Mouse (Mus musculus) brown adipose tissue, adult 24 weeks (tissue): ENCODE results near the gene Cacng6. TPM values are rescaled to one million over a fixed set of nuclear protein-coding genes. Genes with fewer than 3 reads are reported as not detected.
"Not testable (repeated sequence)": the region's sequence is repeated elsewhere in the genome, so short reads cannot be mapped to it uniquely, and the experiment has no call there.

Experiments used
- H3K27ac ChIP-seq: fragments of 200-500 bp; replicated peaks from 2 replicates; pipeline ENCODE4 v1.5.1; 2012; ENCODE audit warnings: low read depth, mild to moderate bottlenecking, low read length
- H3K4me1 ChIP-seq: fragments of 200-500 bp; 2 replicates; pipeline ENCODE4 v1.6.1; 2012; ENCODE audit warnings: low read length, mixed read lengths; ENCODE audit not compliant: control insufficient read depth, insufficient read depth, insufficient read length
- H3K4me3 ChIP-seq: fragments of 200-500 bp; 2 replicates; pipeline ENCODE4 v1.5.1; 2012; ENCODE audit warnings: low read depth, mild to moderate bottlenecking, low read length, moderate library complexity; ENCODE audit not compliant: insufficient read depth
- polyA plus RNA-seq: library from polyadenylated mRNA; stranded (reverse); fragments of >200 nt; gene quantifications from 2 replicates; pipeline ENCODE4 v1.2.4, GENCODE M21; 2012; ENCODE audit not compliant: missing spikeins, insufficient read depth, insufficient read length

Cacng6 gene
- 0.52 and 2.5 TPM in 2 replicates for polyA plus RNA-seq

DNA sequence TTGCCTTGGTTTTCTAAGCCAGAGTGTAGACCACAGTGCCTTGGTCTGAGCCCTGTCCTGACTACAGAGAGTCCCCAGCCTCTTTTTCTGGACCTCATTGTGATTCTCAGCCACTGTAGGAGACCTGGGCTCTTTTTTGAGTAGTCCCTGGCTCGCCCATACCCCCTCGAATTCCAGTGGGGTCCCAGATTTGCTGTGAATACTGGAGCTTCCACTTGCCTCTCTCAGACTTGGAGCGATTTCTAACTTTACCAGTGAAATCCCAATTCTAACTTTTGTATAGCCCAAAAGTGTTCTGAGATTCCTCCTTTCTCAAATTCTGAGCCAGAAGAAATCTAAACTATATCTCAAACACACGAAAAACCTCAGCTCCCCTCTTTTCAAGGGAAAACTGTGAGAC lies at the start of gene Cacng6:
Cacng6 (plus strand) TSS at position 301 of the 400 bp plus-strand sequence.
- no peak within 1 kb of the TSS for H3K27ac ChIP-seq
- no peaks in the 10 kb centered on the region for H3K4me1 ChIP-seq
- no peak within 1 kb of the TSS for H3K4me3 ChIP-seq

DNA sequence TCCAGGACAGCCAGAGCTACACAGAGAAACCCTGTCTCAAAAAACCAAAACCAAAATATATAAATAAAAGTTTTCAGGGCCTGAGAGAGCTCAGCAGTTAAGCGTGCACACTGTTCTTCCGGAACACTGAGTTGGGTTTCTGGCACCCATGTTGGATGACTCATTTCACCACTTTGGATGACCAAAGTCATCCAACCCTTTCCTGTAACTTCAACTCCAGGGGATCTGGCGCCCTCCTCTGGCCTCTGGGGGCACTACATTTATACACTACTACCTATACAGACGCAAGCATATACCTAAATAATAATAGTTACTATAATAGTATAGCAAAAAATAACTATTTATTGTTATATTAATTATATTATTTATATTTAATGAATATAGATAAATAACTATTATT lies 47.2 kb upstream of the Cacng6 start:
- Histone ChIP-seq H3K27ac (no peak overlapping the region), H3K4me1 (no peaks in the 10 kb centered on the region), H3K4me3 (no peak overlapping the region)

DNA sequence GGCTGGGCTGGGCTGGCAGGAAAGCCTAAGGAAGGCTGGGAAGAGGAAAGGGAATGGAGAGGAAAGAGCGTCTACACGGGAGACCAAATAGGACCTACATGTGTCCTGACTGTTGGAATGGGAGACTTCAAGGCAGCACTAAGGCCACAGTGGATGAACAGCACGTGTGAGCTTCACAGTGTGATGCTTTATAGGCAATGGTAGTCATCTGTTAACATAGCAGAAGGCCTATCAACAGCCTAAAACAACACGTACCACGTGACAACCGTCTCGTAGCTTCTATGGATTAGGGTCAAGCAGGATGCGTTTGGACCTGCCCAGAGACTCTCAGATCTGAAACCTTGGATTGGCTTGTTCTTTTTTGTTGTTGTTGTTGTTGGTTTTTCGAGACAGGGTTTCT lies 41.9 kb upstream of the Cacng6 start:
- no peak overlapping the region for H3K27ac ChIP-seq
- H3K4me3 ChIP-seq, result no peak overlapping the region
- no peaks in the 10 kb centered on the region for H3K4me1 ChIP-seq

DNA sequence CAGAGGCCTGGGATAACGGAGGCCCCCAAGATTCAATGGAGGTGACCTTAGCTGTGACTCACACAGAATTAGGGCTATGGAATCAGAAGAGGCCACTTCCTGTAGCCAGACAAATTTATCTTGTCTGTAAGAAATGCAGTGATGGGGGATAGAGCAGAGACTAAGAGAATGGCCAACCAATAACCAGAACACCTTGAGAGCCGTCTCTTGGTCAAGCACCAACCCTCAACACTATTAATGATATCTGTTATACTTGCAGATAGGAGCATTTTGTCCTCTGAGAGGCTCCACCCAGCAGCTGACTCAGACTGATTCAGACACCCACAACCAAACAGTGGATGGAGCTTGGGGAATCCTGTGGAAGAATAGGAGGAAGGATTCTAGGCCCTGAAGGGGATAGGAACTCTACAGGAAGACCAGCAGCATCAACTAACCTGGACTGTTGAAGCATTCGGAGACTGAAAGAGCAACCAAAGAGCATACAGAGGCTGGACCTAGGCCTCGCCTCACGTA lies 39.1 kb upstream of the Cacng6 start:
- H3K4me1 ChIP-seq, result no peaks in the 10 kb centered on the region
- H3K4me3 ChIP-seq, result no peak overlapping the region
- H3K27ac ChIP-seq, result no peak overlapping the region

DNA sequence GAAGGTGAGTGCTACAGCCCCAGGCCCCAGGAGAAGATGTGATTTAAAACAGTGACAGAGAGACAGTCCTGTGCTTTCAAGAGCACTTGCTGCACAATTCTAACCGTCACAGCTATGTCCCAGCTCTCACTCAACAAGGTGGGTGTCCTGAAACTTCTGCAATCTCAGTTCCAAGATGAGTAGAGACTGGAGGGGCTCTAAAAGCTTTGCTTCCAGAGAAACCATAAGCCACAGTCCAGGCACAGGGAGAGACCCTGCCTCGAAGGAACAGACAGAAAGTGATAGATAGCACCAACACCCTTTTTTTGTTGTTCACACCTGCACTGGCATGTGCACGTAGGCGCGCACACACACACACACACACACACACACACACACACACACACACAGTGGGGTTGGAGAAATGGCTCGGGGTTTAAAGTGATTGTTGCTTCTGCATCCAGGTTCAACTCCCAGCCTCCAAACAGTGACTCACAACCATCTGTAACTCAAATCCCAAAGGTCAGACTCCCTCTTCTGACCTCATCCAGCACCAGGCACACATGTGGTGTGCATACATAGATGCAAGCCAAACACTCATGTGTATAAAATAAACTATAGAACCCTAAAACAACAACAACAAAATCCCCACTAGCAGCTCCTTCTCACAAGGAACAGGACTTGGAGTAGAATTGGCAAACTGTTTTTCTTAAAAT lies 37.8 kb upstream of the Cacng6 start:
- Histone ChIP-seq H3K4me1 (no peaks in the 10 kb centered on the region), H3K27ac (no peak overlapping the region), H3K4me3 (no peak overlapping the region)

DNA sequence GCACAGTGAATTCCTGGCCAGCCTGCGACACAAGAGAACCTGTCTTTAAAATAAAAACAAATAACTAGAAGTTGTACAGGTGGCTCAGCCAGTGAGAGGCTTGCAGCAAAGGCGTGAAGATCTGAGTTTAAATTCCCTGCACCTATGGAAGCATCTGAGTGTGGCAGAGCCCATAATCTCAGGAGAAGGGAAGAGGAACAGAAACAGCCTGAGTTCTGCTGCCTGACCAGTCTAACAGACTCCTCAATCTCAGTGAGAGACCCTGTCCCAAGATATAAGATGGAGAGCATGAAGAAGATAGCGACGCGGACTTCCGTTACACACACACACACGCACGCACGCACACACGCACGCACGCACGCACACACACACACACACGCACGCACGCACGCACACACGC lies 36.2 kb upstream of the Cacng6 start:
- Histone ChIP-seq H3K4me3 (no peak overlapping the region), H3K4me1 (no peaks in the 10 kb centered on the region), H3K27ac (no peak overlapping the region)

DNA sequence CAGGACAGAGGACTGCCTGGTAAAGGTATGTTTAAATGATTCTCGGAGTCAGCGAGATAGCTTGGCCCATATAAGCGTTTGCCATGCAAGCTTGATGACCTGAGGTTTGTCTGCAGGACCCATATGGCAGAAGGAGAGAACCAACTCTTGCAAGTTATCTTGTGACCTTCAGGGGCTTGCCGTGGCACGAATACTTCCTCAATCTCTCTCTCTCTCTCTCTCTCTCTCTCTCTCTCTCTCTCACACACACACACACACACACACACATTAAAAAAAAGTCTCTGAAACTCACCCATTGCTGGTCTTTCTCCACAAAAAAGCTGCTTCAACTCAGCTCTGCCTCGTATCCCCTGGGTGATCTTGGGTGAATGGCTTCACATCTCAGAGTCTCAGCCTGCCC lies 35.1 kb upstream of the Cacng6 start:
- Histone ChIP-seq H3K27ac (no peak overlapping the region), H3K4me3 (no peak overlapping the region), H3K4me1 (no peaks in the 10 kb centered on the region)

DNA sequence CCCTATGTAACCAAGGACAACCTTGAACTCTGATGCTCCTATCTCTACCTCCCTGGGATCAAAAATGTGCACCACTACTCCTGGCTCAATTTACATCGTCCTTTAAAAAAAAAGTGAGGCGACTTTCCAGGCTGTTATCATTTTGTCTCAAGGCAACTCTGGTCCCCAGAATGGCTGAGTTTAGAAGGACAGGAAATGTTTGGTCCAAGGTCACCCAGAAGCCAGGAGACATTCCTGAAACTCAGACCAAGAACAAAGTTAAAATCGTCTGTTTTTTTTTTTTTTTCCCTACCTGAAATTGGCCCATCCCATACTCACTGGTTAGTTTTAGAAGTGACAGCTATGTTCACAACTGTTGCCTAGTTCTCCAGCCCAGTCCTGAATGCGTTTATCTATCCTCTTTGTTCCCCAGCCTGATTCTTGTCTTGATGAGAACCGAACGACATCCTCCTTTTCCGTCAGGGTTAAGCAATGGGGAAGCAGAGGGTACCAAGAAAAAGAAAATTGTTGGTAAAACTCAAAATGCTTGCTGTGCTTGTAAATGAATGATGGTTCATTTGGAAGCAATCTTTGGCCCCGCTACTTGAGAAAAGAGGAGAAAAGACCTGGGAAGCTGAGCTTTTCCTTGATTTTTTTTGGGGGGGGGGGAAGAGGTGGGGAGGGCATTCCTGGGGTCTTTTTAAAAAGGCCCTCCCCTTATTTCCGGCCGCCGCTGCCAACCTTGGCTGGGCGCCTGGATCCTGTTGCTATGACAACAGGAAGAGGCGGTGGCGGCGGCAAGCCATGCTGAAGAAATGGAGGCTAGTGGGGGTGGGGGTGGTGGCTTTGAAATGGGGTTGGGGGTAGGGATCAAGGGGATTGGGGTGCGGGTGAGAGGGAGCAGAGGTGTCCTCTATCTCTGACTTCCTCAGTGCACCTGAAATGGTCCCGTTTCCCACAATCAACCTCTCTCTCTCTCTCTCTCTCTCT lies 34.3 kb upstream of the Cacng6 start:
- no peak overlapping the region for H3K27ac ChIP-seq
- no peaks in the 10 kb centered on the region for H3K4me1 ChIP-seq
- H3K4me3 ChIP-seq, result no peak overlapping the region

DNA sequence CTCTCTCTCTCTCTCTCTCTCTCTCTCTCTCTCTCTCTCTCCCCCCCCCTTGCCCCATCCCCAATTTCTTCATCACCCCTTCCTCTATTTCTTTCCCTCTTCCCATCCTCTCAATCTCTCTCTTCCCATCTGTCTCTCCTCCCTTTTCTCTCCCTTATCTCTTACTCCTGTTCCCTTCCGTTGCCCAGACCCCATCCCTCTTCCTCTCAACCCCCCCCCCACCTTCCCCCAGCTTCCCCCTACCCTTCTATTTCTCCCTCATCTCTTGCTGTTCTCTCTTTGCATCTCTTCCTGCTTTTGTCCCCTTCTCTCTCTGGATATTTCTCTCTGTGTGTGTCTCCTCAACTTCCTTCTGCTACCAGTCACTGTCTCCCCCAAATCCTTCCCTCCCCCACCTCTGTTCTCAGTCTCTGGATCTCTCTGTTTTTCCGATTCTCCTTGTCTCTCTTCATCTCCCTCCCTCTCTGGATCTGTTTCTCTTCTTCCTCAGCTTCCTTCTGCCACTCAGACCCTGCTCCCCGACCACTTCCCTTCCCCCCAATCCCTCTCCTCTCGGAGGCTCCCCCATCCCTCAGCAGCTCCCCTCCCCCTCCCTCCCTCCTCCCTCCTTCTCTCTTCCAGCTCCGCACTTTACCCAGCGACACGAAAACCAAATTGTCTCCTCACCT lies 33.4 kb upstream of the Cacng6 start, which contains the start of gene Cacng8:
Cacng8 (plus strand) TSS at position 271 of the 668 bp plus-strand sequence.
- Histone ChIP-seq H3K27ac (no peak within 1 kb of the TSS), H3K4me1 (no peaks in the 10 kb centered on the region), H3K4me3 (no peak within 1 kb of the TSS)

DNA sequence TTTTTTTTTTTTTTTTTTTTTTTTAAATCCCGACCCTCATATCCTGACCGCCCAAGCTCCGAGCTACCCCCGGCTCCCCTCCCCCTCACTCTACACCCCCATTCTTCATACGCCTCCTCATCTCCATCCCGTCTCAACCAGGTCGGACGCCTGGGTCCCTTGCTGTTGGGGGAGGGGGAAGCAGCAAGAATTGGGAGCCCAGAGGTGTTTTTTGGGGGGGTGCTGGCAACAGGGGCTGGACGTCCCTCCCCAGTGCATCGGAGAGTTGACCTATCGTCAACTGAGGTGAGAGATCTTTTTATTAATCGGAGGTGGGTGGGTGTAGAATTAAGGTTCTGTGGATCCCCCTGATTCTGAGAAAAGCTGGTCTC lies 32.9 kb upstream of the Cacng6 start:
- Histone ChIP-seq H3K4me1 (no peaks in the 10 kb centered on the region), H3K27ac (no peak overlapping the region), H3K4me3 (no peak overlapping the region)

DNA sequence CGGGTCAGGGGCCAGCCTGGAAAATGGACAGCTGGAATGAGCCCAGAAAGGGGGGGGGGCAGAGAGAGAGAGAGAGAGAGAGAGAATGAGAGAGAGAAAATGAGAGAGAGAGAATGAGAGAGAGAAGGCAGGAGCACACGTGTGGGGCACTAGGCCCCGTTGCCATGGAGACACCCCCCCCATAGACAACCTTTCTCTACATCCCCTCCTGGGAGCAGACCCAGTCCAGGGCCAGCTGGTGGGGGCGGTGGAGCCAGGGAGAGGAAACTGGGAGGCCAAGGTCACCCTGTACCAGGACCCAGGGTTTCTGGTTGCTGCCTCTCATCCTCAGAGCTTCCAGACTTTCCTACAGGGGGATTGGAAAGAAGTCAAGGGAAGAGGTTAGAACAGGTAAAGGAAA lies 32.2 kb upstream of the Cacng6 start:
- Histone ChIP-seq H3K4me1 (no peaks in the 10 kb centered on the region), H3K4me3 (no peak overlapping the region), H3K27ac (no peak overlapping the region)

DNA sequence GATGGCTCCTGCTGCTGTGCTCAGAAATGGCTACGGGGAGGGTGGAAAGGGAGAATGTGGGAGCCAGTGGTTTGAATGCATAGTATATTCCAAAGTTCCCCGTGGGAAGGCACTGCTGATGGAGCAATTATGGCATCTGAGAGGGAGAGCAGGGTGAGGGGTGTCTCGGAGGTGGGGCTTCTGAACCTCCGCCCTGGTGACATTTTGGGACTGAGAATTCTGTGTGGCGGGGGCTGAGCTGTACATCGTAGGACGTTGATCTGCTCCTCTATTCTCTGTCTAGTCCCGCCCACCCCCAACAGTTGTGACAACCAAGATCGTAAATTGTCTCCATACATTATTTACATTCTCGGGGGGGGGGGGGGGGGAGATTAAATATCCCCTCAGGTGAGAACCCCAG lies 26.6 kb upstream of the Cacng6 start:
- Histone ChIP-seq H3K4me3 (no peak overlapping the region), H3K4me1 (no peaks in the 10 kb centered on the region), H3K27ac (no peak overlapping the region)

DNA sequence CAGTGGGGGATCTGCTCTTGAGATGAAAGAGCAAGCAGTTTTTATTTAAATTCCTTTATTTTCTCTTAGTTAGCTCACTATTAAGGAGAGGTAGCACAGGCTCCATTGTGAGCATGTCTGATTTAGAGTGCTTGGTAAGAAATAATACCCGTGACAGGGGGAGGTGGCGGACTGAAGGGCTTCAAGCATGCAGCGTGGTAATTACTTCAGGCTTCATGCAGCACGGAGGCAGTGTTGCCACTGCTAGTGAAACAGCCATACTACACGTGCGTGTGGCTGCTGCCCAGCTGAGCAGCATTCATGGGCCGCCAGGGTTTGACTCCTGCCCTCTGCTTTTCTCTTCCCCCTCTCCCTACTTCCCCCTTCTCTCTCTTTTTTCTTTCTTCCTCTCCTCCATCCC lies 26.2 kb upstream of the Cacng6 start:
- Histone ChIP-seq H3K4me3 (no peak overlapping the region), H3K27ac (no peak overlapping the region)

DNA sequence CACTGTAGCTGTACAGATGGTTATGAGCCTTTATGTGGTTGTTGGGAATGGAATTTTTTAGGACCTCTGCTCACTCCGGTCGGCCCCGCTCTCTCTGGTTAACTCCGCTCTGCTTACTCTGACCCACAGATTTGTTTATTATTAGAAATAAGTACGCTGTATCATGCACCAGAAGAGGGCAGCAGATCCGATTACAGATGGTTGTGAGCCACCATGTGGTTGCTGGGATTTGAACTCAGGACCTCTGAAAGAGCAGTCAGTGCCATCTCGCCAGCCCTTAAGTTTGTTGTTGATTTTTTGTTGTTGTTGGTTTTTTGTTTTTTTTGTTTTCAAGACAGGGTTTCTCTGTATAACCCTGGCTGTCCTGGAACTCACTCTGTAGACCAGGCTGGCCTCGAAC lies 25.6 kb upstream of the Cacng6 start:
- not testable (repeated sequence) for H3K27ac ChIP-seq, H3K4me1 ChIP-seq, H3K4me3 ChIP-seq

More for the DNA sequence above, 26.2 kb upstream of the Cacng6 start:
- no peaks in the 10 kb centered on the region for H3K4me1 ChIP-seq

DNA sequence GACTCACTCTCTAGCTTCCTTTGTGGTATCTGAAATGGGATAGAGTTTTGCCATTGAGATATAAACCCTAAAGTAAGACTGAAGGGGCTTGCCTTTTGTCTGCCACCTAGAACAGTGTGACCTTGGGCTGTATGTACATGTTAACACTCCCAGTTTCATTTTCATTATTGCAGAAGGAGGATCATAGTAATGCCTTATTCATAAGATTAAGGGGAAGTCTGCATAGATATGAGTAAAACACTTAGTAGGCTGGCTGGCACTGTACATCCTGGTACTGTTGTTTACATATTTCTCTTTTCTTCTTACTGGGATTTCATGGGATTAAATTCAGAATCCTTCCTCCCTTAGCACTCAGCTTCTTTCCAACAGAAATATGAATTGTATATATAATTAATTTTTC lies 24.1 kb upstream of the Cacng6 start:
- Histone ChIP-seq H3K4me1 (no peaks in the 10 kb centered on the region), H3K27ac (no peak overlapping the region), H3K4me3 (no peak overlapping the region)
